Mouse (Mus musculus) forebrain, embryonic 10.5 days (tissue): ENCODE results near the gene Zfp169. TPM values are rescaled to one million over a fixed set of nuclear protein-coding genes. Genes with fewer than 3 reads are reported as not detected.

ENCODE experiments used
- microRNA counts: library from miRNA; unstranded; fragments of <30 nt; microRNA quantifications from one replicate; lab custom pipeline; 2017
- microRNA-seq: library from miRNA; unstranded; fragments of <30 nt; microRNA quantifications from one replicate; pipeline ENCODE4, GENCODE M21; 2017
- polyA plus RNA-seq: library from polyadenylated mRNA; unstranded; fragments of >200 nt; fragmentation: Nextera tagmentation; extraction: Ambion mirVana; gene quantifications from 2 replicates; pipeline ENCODE4 v1.2.1, GENCODE M21; 2016

Gene Zfp169
- polyA plus RNA-seq, 1 experiment from 2014 or later: 4.9 TPM

MicroRNAs encoded within 50 kb of the gene (microRNA counts, 519-probe panel; counts per million panel counts)
- microRNA mmu-let-7a (lab: Ali Mortazavi, UCI) (341 counts per million, percentile 65 among the panel's probes with 10 or more counts), microRNA mmu-let-7d (lab: Ali Mortazavi, UCI) (5,216 counts per million, percentile 86 among the panel's probes with 10 or more counts), microRNA mmu-let-7f (lab: Ali Mortazavi, UCI) (3,381 counts per million, percentile 72 among the panel's probes with 10 or more counts)

Small RNA genes within 50 kb of the gene (microRNA-seq; reads per million reads assigned to microRNA genes)
- gene Gm24111 (not detected), gene Mirlet7a-1 (11.4 reads per million, percentile 22 among the genes with 10 or more reads in this experiment), gene Mirlet7d (236 reads per million, percentile 55 among the genes with 10 or more reads in this experiment), gene Mirlet7f-1 (not detected)

Other genes with a start within 250 kb of the Zfp169 start
- 2.2 and 2.5 TPM in 2 replicates for gene A830005F24Rik, start 119 bp upstream of the Zfp169 start, polyA plus RNA-seq
- 7.1 and 8.2 TPM in 2 replicates for gene Ptpdc1, start 112.2 kb upstream of the Zfp169 start, polyA plus RNA-seq
- gene Barx1, start 149.5 kb upstream of the Zfp169 start, polyA plus RNA-seq: 0.66 and 1.3 TPM in 2 replicates